Mouse (Mus musculus) intestine, embryonic 14.5 days (tissue): ENCODE measurements around the gene Heca. TPM values are rescaled to one million over a fixed set of nuclear protein-coding genes. Genes with fewer than 3 reads are reported as not detected.

Experiments
- ATAC-seq: fragments of 200-750 bp; cut with Nextera tagmentation; replicated peaks from 2 replicates; pipeline ENCODE4 v1.8.0; 2017; ENCODE audit warnings: low read depth, moderate number of reproducible peaks, moderate TSS enrichment, moderate library complexity; ENCODE audit not compliant: low FRiP score, low TSS enrichment
- DNase-seq: peaks from one replicate; pipeline ENCODE4 v3.0.0-alpha.2; 2018; ENCODE audit warnings: low spot score
- H3K27ac ChIP-seq: fragments of 300-500 bp; sonication (generic); 2 replicates; pipeline ENCODE4 v1.5.1; 2014; ENCODE audit warnings: low read depth, mild to moderate bottlenecking, control low read depth
- H3K27me3 ChIP-seq: fragments of 300-500 bp; sonication (generic); replicated peaks from 2 replicates; pipeline ENCODE4 v1.6.1; 2014; ENCODE audit warnings: low read length, control low read depth; ENCODE audit not compliant: control insufficient read depth, insufficient read depth
- H3K36me3 ChIP-seq: fragments of 300-500 bp; sonication (generic); 2 replicates; pipeline ENCODE4 v1.6.1; 2014; ENCODE audit warnings: low read length, control low read depth; ENCODE audit not compliant: control insufficient read depth, insufficient read depth
- H3K4me1 ChIP-seq: fragments of 300-500 bp; sonication (generic); replicated peaks from 2 replicates; pipeline ENCODE4 v1.6.1; 2014; ENCODE audit warnings: low read length, control low read depth, mixed read lengths; ENCODE audit not compliant: control insufficient read depth, insufficient read depth
- H3K4me2 ChIP-seq: fragments of 300-500 bp; sonication (generic); 2 replicates; pipeline ENCODE4 v1.6.1; 2014; ENCODE audit warnings: low read length
- H3K4me3 ChIP-seq: fragments of 300-500 bp; sonication (generic); 2 replicates; pipeline ENCODE4 v1.5.1; 2014; ENCODE audit warnings: low read depth, low read length, control low read depth, mixed read lengths
- H3K9ac ChIP-seq: fragments of 300-500 bp; sonication (generic); 2 replicates; pipeline ENCODE4 v1.6.1; 2014; ENCODE audit warnings: mild to moderate bottlenecking, low read length
- H3K9me3 ChIP-seq: fragments of 300-500 bp; sonication (generic); 2 replicates; pipeline ENCODE4 v1.6.1; 2016; ENCODE audit warnings: low read length, control low read depth; ENCODE audit not compliant: control insufficient read depth
- WGBS: fragments of 180-500 bp; shearing (Covaris S2); extraction: QIAGEN DNeasy Blood & Tissue Kit; methylation state at CpG from one replicate; pipeline ENCODE4 v1.1.7; 2014; 5-methylcytosine and 5-hydroxymethylcytosine counted together
- polyA plus RNA-seq: library from polyadenylated mRNA; unstranded; fragments of >200 nt; fragmentation: Nextera tagmentation; extraction: Ambion mirVana; gene quantifications from 2 replicates; pipeline ENCODE4 v1.2.1, GENCODE M21; 2014

Heca gene
- polyA plus RNA-seq: 4.2 and 5.2 TPM in 2 replicates

- H3K9ac ChIP-seq: peak within 1 kb of the TSS; percentile 92
- 9% methylated on average over 39 of the region's 50 CpGs for WGBS
- no peaks in the 10 kb centered on the region for H3K27me3 ChIP-seq
- peak within 1 kb of the TSS; percentile 82 for H3K4me3 ChIP-seq
- peak within 1 kb of the TSS; percentile 57 for H3K4me2 ChIP-seq
- ATAC-seq (peak; percentile 94), DNase-seq (peak; percentile 96)
- H3K9me3 ChIP-seq: no peaks in the 10 kb centered on the region
- no peaks in the 10 kb centered on the region for H3K36me3 ChIP-seq
- peak within 1 kb of the TSS; percentile 89 for H3K27ac ChIP-seq
- H3K4me1 ChIP-seq: peaks cover 7% of the 10 kb centered on the region
Measured at GRCm38 (mm10) chr10:17947960-17948730, at the start of gene Heca. Heca (minus strand) TSS chr10:17948067.

- no peak for DNase-seq
- no peak overlapping the region for H3K27ac ChIP-seq
- no peaks in the 10 kb centered on the region for H3K27me3 ChIP-seq
- H3K9me3 ChIP-seq: no peaks in the 10 kb centered on the region
- 86% methylated on average over 4 of the region's 4 CpGs for WGBS
- no peak overlapping the region for H3K4me3 ChIP-seq
- H3K4me2 ChIP-seq: no peak overlapping the region
- ATAC-seq: no peak
- H3K4me1 ChIP-seq: no peaks in the 10 kb centered on the region
- H3K9ac ChIP-seq: no peak overlapping the region
- no peaks in the 10 kb centered on the region for H3K36me3 ChIP-seq
Measured at GRCm38 (mm10) chr10:17990576-17990975, 42.7 kb upstream of the Heca start.

GRCm38 (mm10) chr10:17989136-17989535 is 41.3 kb upstream of the Heca start:
- Histone ChIP-seq H3K36me3 (no peaks in the 10 kb centered on the region), H3K4me3 (no peak overlapping the region), H3K4me1 (no peaks in the 10 kb centered on the region), H3K9me3 (no peaks in the 10 kb centered on the region), H3K9ac (no peak overlapping the region), H3K27ac (no peak overlapping the region), H3K4me2 (no peak overlapping the region), H3K27me3 (no peaks in the 10 kb centered on the region)
- WGBS: 68% methylated on average over 6 of the region's 6 CpGs
- DNase-seq (no peak), ATAC-seq (no peak)

- Histone ChIP-seq H3K4me2 (no peak overlapping the region), H3K36me3 (no peaks in the 10 kb centered on the region), H3K27ac (no peak overlapping the region), H3K9me3 (no peaks in the 10 kb centered on the region), H3K4me3 (no peak overlapping the region), H3K9ac (no peak overlapping the region), H3K4me1 (no peaks in the 10 kb centered on the region), H3K27me3 (no peaks in the 10 kb centered on the region)
- ATAC-seq: no peak
- 83% methylated on average over 8 of the region's 8 CpGs for WGBS
- DNase-seq: no peak
Measured at GRCm38 (mm10) chr10:17987823-17988423, 40.1 kb upstream of the Heca start.

GRCm38 (mm10) chr10:17983313-17983712 is 35.4 kb upstream of the Heca start:
- Histone ChIP-seq H3K4me3 (no peak overlapping the region), H3K27ac (no peak overlapping the region), H3K9me3 (no peaks in the 10 kb centered on the region), H3K9ac (no peak overlapping the region), H3K27me3 (no peaks in the 10 kb centered on the region), H3K36me3 (no peaks in the 10 kb centered on the region), H3K4me2 (no peak overlapping the region), H3K4me1 (no peaks in the 10 kb centered on the region)
- DNase-seq (no peak), ATAC-seq (no peak)
- 95% methylated on average over 2 of the region's 2 CpGs for WGBS

GRCm38 (mm10) chr10:17966090-17966489 is 18.2 kb upstream of the Heca start:
- H3K9me3 ChIP-seq: no peaks in the 10 kb centered on the region
- H3K36me3 ChIP-seq: no peaks in the 10 kb centered on the region
- no peak overlapping the region for H3K4me3 ChIP-seq
- DNase-seq (no peak), ATAC-seq (no peak)
- no peak overlapping the region for H3K4me2 ChIP-seq
- WGBS: 54% methylated on average over 4 of the region's 4 CpGs
- no peak overlapping the region for H3K27ac ChIP-seq
- H3K27me3 ChIP-seq: no peaks in the 10 kb centered on the region
- H3K4me1 ChIP-seq: no peaks in the 10 kb centered on the region
- no peak overlapping the region for H3K9ac ChIP-seq

GRCm38 (mm10) chr10:17950761-17951160 is 2.9 kb upstream of the Heca start:
- Histone ChIP-seq H3K27ac (no peak overlapping the region), H3K27me3 (no peaks in the 10 kb centered on the region), H3K9ac (no peak overlapping the region), H3K4me3 (no peak overlapping the region), H3K4me2 (no peak overlapping the region), H3K4me1 (peaks cover 7% of the 10 kb centered on the region), H3K9me3 (no peaks in the 10 kb centered on the region), H3K36me3 (no peaks in the 10 kb centered on the region)
- no peak for ATAC-seq
- WGBS: 85% methylated on average over 5 of the region's 5 CpGs
- DNase-seq: no peak

GRCm38 (mm10) chr10:17947175-17947906 is 526 bp downstream of the Heca start:
- Histone ChIP-seq H3K9ac (peak overlapping the region; percentile 92), H3K36me3 (no peaks in the 10 kb centered on the region), H3K4me2 (peak overlapping the region; percentile 57), H3K9me3 (no peaks in the 10 kb centered on the region), H3K4me1 (peaks cover 7% of the 10 kb centered on the region), H3K4me3 (peak overlapping the region; percentile 82), H3K27me3 (no peaks in the 10 kb centered on the region), H3K27ac (peak overlapping the region; percentile 89)
- ATAC-seq: peak; percentile 67
- WGBS: under 1% methylated on average over 89 of the region's 110 CpGs
- DNase-seq: peak; percentile 71
